Mouse (Mus musculus): ENCODE results near the gene Fam207a. TPM values are rescaled to one million over a fixed set of nuclear protein-coding genes. Genes with fewer than 3 reads are reported as not detected.
A peak's percentile ranks its signal among the peaks of the same experiment; 100 is the strongest.

The Fam207a gene
- polyA plus RNA-seq, 1 experiment from 2014 or later, result 45.6 TPM

GRCm38 (mm10) chr10:77523321-77523720, 7.7 kb upstream of the Fam207a start:
- no peak overlapping the region for H3K4me3 ChIP-seq
- H3K4me1 ChIP-seq, result peaks cover 12% of the 10 kb centered on the region
- 63% methylated on average over 7 of the region's 7 CpGs for WGBS
- H3K27ac ChIP-seq, result no peak overlapping the region
- H3K36me3 ChIP-seq, result no peaks in the 10 kb centered on the region
- no peaks in the 10 kb centered on the region for H3K9me3 ChIP-seq
- peaks cover 22% of the 10 kb centered on the region for H3K27me3 ChIP-seq (ENCODE audit: insufficient read depth, poor library complexity, severe bottlenecking)
- DNase-seq (ENCODE audit: low spot score), result no peak

GRCm38 (mm10) chr10:77522746-77523145, 7.2 kb upstream of the Fam207a start:
- no peaks in the 10 kb centered on the region for H3K36me3 ChIP-seq
- H3K4me1 ChIP-seq, result peaks cover 12% of the 10 kb centered on the region
- 56% methylated on average over 12 of the region's 12 CpGs for WGBS
- 0 out of 2 replicates have a peak overlapping the region, but pooled peaks have one; percentile 53 for H3K27ac ChIP-seq
- H3K4me3 ChIP-seq, result peak overlapping the region; percentile 51
- H3K27me3 ChIP-seq (ENCODE audit: insufficient read depth, poor library complexity, severe bottlenecking), result peaks cover 22% of the 10 kb centered on the region
- DNase-seq (ENCODE audit: low spot score), result no peak
- no peaks in the 10 kb centered on the region for H3K9me3 ChIP-seq

- Histone ChIP-seq H3K36me3 (no peaks in the 10 kb centered on the region), H3K9me3 (no peaks in the 10 kb centered on the region), H3K27me3 (ENCODE audit: insufficient read depth, poor library complexity, severe bottlenecking) (peaks cover 22% of the 10 kb centered on the region), H3K4me3 (peak overlapping the region; percentile 51), H3K4me1 (peaks cover 16% of the 10 kb centered on the region), H3K27ac (peak overlapping the region; percentile 53; the same call in 1 of the 2 replicates)
- DNase-seq (ENCODE audit: low spot score), result no peak
- WGBS, result 16% methylated on average over 18 of the region's 18 CpGs
Measured at GRCm38 (mm10) chr10:77522021-77522731, 6.6 kb upstream of the Fam207a start.

- Histone ChIP-seq H3K27ac (no peak overlapping the region), H3K36me3 (no peaks in the 10 kb centered on the region), H3K4me1 (peaks cover 29% of the 10 kb centered on the region), H3K27me3 (ENCODE audit: insufficient read depth, poor library complexity, severe bottlenecking) (peaks cover 22% of the 10 kb centered on the region), H3K4me3 (no peak overlapping the region), H3K9me3 (no peaks in the 10 kb centered on the region)
- WGBS, result 88% methylated on average over 5 of the region's 5 CpGs
- no peak for DNase-seq (ENCODE audit: low spot score)
Measured at GRCm38 (mm10) chr10:77520497-77520896, 4.9 kb upstream of the Fam207a start.

GRCm38 (mm10) chr10:77519191-77519590, 3.6 kb upstream of the Fam207a start:
- Histone ChIP-seq H3K36me3 (peaks cover 3% of the 10 kb centered on the region), H3K27me3 (ENCODE audit: insufficient read depth, poor library complexity, severe bottlenecking) (peaks cover 22% of the 10 kb centered on the region), H3K4me3 (no peak overlapping the region), H3K9me3 (no peaks in the 10 kb centered on the region), H3K4me1 (peaks cover 40% of the 10 kb centered on the region), H3K27ac (no peak overlapping the region)
- no peak for DNase-seq (ENCODE audit: low spot score)
- WGBS, result 71% methylated on average over 3 of the region's 3 CpGs

- Histone ChIP-seq H3K9me3 (no peaks in the 10 kb centered on the region), H3K27me3 (ENCODE audit: insufficient read depth, poor library complexity, severe bottlenecking) (peaks cover 14% of the 10 kb centered on the region), H3K36me3 (peaks cover 17% of the 10 kb centered on the region), H3K4me1 (peaks cover 43% of the 10 kb centered on the region), H3K27ac (0 out of 2 replicates have a peak overlapping the region, but pooled peaks have one; percentile 22), H3K4me3 (no peak overlapping the region)
- WGBS, result 82% methylated on average over 5 of the region's 5 CpGs
- DNase-seq (ENCODE audit: low spot score), result no peak
Measured at GRCm38 (mm10) chr10:77517801-77518200, 2.2 kb upstream of the Fam207a start.

- peaks cover 24% of the 10 kb centered on the region for H3K36me3 ChIP-seq
- H3K27ac ChIP-seq, result peak overlapping the region; percentile 92; the same call in 1 of the 2 replicates
- 21% methylated on average over 20 of the region's 20 CpGs for WGBS
- H3K4me3 ChIP-seq, result peak overlapping the region; percentile 25; the same call in 1 of the 2 replicates
- peak; percentile 87 for DNase-seq (ENCODE audit: low spot score)
- H3K9me3 ChIP-seq, result no peaks in the 10 kb centered on the region
- H3K4me1 ChIP-seq, result peaks cover 36% of the 10 kb centered on the region
- H3K27me3 ChIP-seq (ENCODE audit: insufficient read depth, poor library complexity, severe bottlenecking), result peaks cover 8% of the 10 kb centered on the region
Measured at GRCm38 (mm10) chr10:77517066-77517620, 1.6 kb upstream of the Fam207a start.

- Histone ChIP-seq H3K9me3 (no peaks in the 10 kb centered on the region), H3K27me3 (ENCODE audit: insufficient read depth, poor library complexity, severe bottlenecking) (peaks cover 2% of the 10 kb centered on the region), H3K4me3 (peak overlapping the region; percentile 97), H3K4me1 (peaks cover 31% of the 10 kb centered on the region), H3K27ac (peak overlapping the region; percentile 92), H3K36me3 (peaks cover 30% of the 10 kb centered on the region)
- no peak for DNase-seq (ENCODE audit: low spot score)
- WGBS, result 46% methylated on average over 14 of the region's 14 CpGs
Measured at GRCm38 (mm10) chr10:77516379-77516951, 880 bp upstream of the Fam207a start.

- Histone ChIP-seq H3K4me1 (peaks cover 30% of the 10 kb centered on the region), H3K36me3 (peaks cover 75% of the 10 kb centered on the region), H3K4me3 (no peak overlapping the region), H3K9me3 (no peaks in the 10 kb centered on the region), H3K27me3 (ENCODE audit: insufficient read depth, poor library complexity, severe bottlenecking) (no peaks in the 10 kb centered on the region), H3K27ac (no peak overlapping the region)
- no peak for DNase-seq (ENCODE audit: low spot score)
- WGBS, result 79% methylated on average over 15 of the region's 15 CpGs
Measured at GRCm38 (mm10) chr10:77510225-77510982, 5.2 kb downstream of the Fam207a start.

- peaks cover 83% of the 10 kb centered on the region for H3K36me3 ChIP-seq
Measured at GRCm38 (mm10) chr10:77509403-77510187, 6.0 kb downstream of the Fam207a start.

GRCm38 (mm10) chr10:77508744-77509143, 6.8 kb downstream of the Fam207a start:
- Histone ChIP-seq H3K4me1 (peaks cover 16% of the 10 kb centered on the region), H3K36me3 (peaks cover 81% of the 10 kb centered on the region), H3K27me3 (ENCODE audit: insufficient read depth, poor library complexity, severe bottlenecking) (no peaks in the 10 kb centered on the region), H3K9me3 (no peaks in the 10 kb centered on the region), H3K4me3 (no peak overlapping the region), H3K27ac (no peak overlapping the region)
- WGBS, result 95% methylated on average over 3 of the region's 3 CpGs
- DNase-seq (ENCODE audit: low spot score), result no peak

More at GRCm38 (mm10) chr10:77509403-77510187, 6.0 kb downstream of the Fam207a start:
- DNase-seq (ENCODE audit: low spot score), result peak; percentile 89
- H3K4me3 ChIP-seq, result no peak overlapping the region
- 54% methylated on average over 12 of the region's 12 CpGs for WGBS
- H3K27me3 ChIP-seq (ENCODE audit: insufficient read depth, poor library complexity, severe bottlenecking), result no peaks in the 10 kb centered on the region
- H3K4me1 ChIP-seq, result peaks cover 21% of the 10 kb centered on the region
- no peaks in the 10 kb centered on the region for H3K9me3 ChIP-seq
- peak overlapping the region; percentile 50; the same call in 1 of the 2 replicates for H3K27ac ChIP-seq

GRCm38 (mm10) chr10:77507779-77508178, 7.8 kb downstream of the Fam207a start:
- Histone ChIP-seq H3K4me1 (peaks cover 16% of the 10 kb centered on the region), H3K27ac (no peak overlapping the region), H3K27me3 (ENCODE audit: insufficient read depth, poor library complexity, severe bottlenecking) (no peaks in the 10 kb centered on the region), H3K4me3 (no peak overlapping the region), H3K36me3 (peaks cover 81% of the 10 kb centered on the region), H3K9me3 (no peaks in the 10 kb centered on the region)
- no peak for DNase-seq (ENCODE audit: low spot score)
- 80% methylated on average over 4 of the region's 4 CpGs for WGBS

Data from heart, embryonic 10.5 days (tissue).